Mouse (Mus musculus) spleen, adult 2 months (tissue): ENCODE measurements at regions not wholly inside any gene's neighbourhood (a gene's known extent, or its start where the extent isn't known, plus 50 kb on each side); places are given as distances from the start of the nearest gene placed in this dataset.

Experiments used
- CTCF ChIP-seq: fragments of 200-500 bp; IDR thresholded peaks from 2 replicates; pipeline ENCODE4 v1.5.1; 2011; ENCODE audit warnings: mild to moderate bottlenecking, inconsistent platforms; ENCODE audit not compliant: insufficient read depth, insufficient read length, insufficient replicate concordance; ENCODE audit errors: extremely low read depth
- POLR2A ChIP-seq: fragments of 200-500 bp; IDR thresholded peaks from 2 replicates; pipeline ENCODE4 v1.6.1; 2011; ENCODE audit warnings: low read depth, low read length, inconsistent platforms

DNA sequence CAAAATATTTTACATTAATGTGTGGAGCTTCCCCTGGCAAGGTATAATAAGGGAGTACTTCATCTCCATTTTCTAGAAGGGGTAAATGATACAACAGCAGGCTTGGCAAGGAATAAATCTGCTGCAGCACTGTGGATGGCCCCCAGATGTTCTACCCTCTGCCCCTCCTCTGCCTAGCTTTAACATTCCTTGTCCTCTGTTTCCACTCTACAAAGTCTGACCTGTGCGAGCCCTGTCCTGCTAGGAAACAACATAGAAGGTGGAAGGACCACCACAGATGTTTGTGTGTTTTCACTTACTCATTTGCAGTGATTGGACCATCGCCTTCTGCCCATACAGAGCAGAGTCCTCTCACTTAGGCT lies 604.4 kb upstream of the Fam92a start:
- TF ChIP-seq POLR2A, result no peak
- TF ChIP-seq CTCF, result no peak
